Mouse (Mus musculus) heart, embryonic 14.5 days (tissue): ENCODE results near the gene Zfp609. TPM values are rescaled to one million over a fixed set of nuclear protein-coding genes. Genes with fewer than 3 reads are reported as not detected.
A peak's percentile ranks its signal among the peaks of the same experiment; 100 is the strongest.
"Not testable (repeated sequence)": the region's sequence is repeated elsewhere in the genome, so short reads cannot be mapped to it uniquely, and the experiment has no call there.

Source experiments
- ATAC-seq: fragments of 200-750 bp; cut with Nextera tagmentation; 2 replicates; pipeline ENCODE4 v1.8.0; 2017; ENCODE audit warnings: low read depth, moderate TSS enrichment; ENCODE audit not compliant: insufficient number of reproducible peaks, insufficient read depth, low FRiP score
- H3K27ac ChIP-seq, 2 experiments: fragments of 200-500 bp in 1 of 2; fragments of 300-500 bp in 1 of 2; sonication (generic) in 1 of 2; replicated peaks in 1 of 2; 2 replicates each; pipeline ENCODE4 v1.5.1; 2012 to 2014; ENCODE audit warnings: low read depth in 2 of 2, low read length in 2 of 2, control low read depth in 1 of 2, mild to moderate bottlenecking in 1 of 2, mixed read lengths in 1 of 2; ENCODE audit not compliant: control insufficient read depth in 1 of 2, insufficient read depth in 1 of 2
- H3K27me3 ChIP-seq: fragments of 300-500 bp; sonication (generic); 2 replicates; pipeline ENCODE4 v1.6.1; 2014; ENCODE audit warnings: mild to moderate bottlenecking, low read length, control low read depth; ENCODE audit not compliant: control insufficient read depth, insufficient read depth
- H3K36me3 ChIP-seq: fragments of 300-500 bp; sonication (generic); 2 replicates; pipeline ENCODE4 v1.6.1; 2014; ENCODE audit warnings: mild to moderate bottlenecking, control low read depth, low read length, mixed read lengths; ENCODE audit not compliant: control insufficient read depth, insufficient read depth
- H3K4me1 ChIP-seq, 2 experiments: fragments of 200-500 bp in 1 of 2; fragments of 300-500 bp in 1 of 2; sonication (generic) in 1 of 2; 2 replicates each; pipeline ENCODE4 v1.6.1; 2012 to 2014; ENCODE audit warnings: low read length in 2 of 2, control low read depth in 1 of 2, mixed read lengths in 1 of 2; ENCODE audit not compliant: control insufficient read depth in 2 of 2, insufficient read depth in 2 of 2
- H3K4me2 ChIP-seq: fragments of 300-500 bp; sonication (generic); 2 replicates; pipeline ENCODE4 v1.6.1; 2014; ENCODE audit warnings: mild to moderate bottlenecking, low read length
- H3K4me3 ChIP-seq, 2 experiments: fragments of 200-500 bp in 1 of 2; fragments of 300-500 bp in 1 of 2; sonication (generic) in 1 of 2; 2 replicates each; pipeline ENCODE4 v1.5.1; 2012 to 2014; ENCODE audit warnings: low read length in 2 of 2, mild to moderate bottlenecking in 2 of 2, control low read depth in 1 of 2, low read depth in 1 of 2, moderate library complexity in 1 of 2; ENCODE audit not compliant: control insufficient read depth in 1 of 2, insufficient read depth in 1 of 2
- H3K9ac ChIP-seq: fragments of 300-500 bp; sonication (generic); 2 replicates; pipeline ENCODE4 v1.6.1; 2014; ENCODE audit warnings: mild to moderate bottlenecking, low read length
- H3K9me3 ChIP-seq: fragments of 300-500 bp; sonication (generic); 2 replicates; pipeline ENCODE4 v1.6.1; 2016; ENCODE audit warnings: low read length, control low read depth; ENCODE audit not compliant: control insufficient read depth
- WGBS: fragments of 180-500 bp; shearing (Covaris S2); extraction: QIAGEN DNeasy Blood & Tissue Kit; methylation state at CpG from one replicate; pipeline ENCODE4 v1.1.7; 2014; 5-methylcytosine and 5-hydroxymethylcytosine counted together
- polyA plus RNA-seq: library from polyadenylated mRNA; unstranded; fragments of >200 nt; fragmentation: Nextera tagmentation; extraction: Ambion mirVana; gene quantifications from 2 replicates; pipeline ENCODE4 v1.2.1, GENCODE M21; 2014

The Zfp609 gene
- polyA plus RNA-seq, 1 experiment from 2014 or later, result 6.1 TPM

DNA sequence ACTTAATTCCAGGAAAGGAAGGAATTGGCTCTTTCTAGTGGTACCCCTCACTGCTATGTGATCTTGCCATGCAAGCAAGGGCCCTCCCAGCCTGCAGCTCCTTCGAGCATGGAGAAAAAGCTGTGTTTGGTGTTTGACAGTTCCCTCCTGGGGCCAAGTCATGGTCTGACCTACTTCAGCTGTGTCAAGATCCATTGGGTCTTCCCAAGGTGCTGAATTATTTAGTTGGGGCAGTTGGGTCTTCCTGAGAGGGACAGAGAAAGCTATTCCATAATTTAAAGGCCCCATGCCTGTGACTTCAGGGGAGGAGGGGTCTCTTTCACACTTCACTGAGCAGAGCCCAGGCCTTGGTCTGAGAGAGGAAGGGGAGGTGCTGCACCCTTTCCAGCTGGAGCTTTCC lies 165.9 kb downstream of the Zfp609 start:
- no peak overlapping the region for H3K4me3 ChIP-seq
- WGBS, result 79% methylated on average over 1 of the region's 1 CpGs
- no peaks in the 10 kb centered on the region for H3K27me3 ChIP-seq
- no peak for ATAC-seq
- no peaks in the 10 kb centered on the region for H3K9me3 ChIP-seq
- H3K36me3 ChIP-seq, result peaks cover 17% of the 10 kb centered on the region
- no peak overlapping the region for H3K27ac ChIP-seq
- H3K4me1 ChIP-seq, result peaks cover 0 to 10% of the 10 kb centered on the region in 2 experiments; a peak in 1 of 4 replicates
- H3K4me2 ChIP-seq, result no peak overlapping the region
- no peak overlapping the region for H3K9ac ChIP-seq

DNA sequence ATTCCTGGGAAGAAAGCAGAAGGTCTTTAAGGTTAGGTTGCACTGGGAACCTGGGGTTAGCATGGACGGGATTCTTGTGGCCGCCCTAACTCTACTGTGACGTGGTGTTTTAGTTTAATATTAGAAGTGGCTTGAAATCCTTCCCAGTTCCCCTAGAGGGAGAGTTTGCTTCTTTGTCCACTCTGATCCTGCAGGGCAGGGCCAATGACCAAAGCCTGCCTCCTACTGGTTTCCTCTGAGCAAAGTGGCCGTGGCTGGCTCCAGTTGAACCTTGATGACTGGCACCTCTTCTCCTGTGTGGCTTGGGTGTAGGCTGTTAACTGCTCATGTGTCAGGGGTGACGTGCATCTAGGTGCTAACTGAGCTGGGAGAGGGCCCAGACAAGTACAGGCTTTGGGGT lies 166.3 kb downstream of the Zfp609 start:
- no peak for ATAC-seq
- Histone ChIP-seq H3K4me2 (no peak overlapping the region), H3K36me3 (peaks cover 18% of the 10 kb centered on the region), H3K4me1 (0 out of 4 replicates have a peak, but pooled peaks cover 0 to 7% of the 10 kb centered on the region in 2 experiments), H3K9me3 (no peaks in the 10 kb centered on the region), H3K9ac (no peak overlapping the region), H3K4me3 (no peak overlapping the region), H3K27ac (no peak overlapping the region), H3K27me3 (no peaks in the 10 kb centered on the region)
- WGBS, result 55% methylated on average over 5 of the region's 5 CpGs

- H3K4me1 ChIP-seq, result peaks cover 5 to 9% of the 10 kb centered on the region in 2 experiments; a peak in 3 of 4 replicates
- no peak overlapping the region for H3K4me2 ChIP-seq
- H3K9me3 ChIP-seq, result no peaks in the 10 kb centered on the region
- peaks cover 21% of the 10 kb centered on the region for H3K36me3 ChIP-seq
- H3K9ac ChIP-seq, result no peak overlapping the region
- H3K27me3 ChIP-seq, result no peaks in the 10 kb centered on the region
- H3K4me3 ChIP-seq, result no peak overlapping the region
- WGBS, result 73% methylated on average over 3 of the region's 3 CpGs
- ATAC-seq, result no peak
- no peak overlapping the region for H3K27ac ChIP-seq
Measured at GRCm38 (mm10) chr9:65657218-65657617, 170.1 kb downstream of the Zfp609 start.

DNA sequence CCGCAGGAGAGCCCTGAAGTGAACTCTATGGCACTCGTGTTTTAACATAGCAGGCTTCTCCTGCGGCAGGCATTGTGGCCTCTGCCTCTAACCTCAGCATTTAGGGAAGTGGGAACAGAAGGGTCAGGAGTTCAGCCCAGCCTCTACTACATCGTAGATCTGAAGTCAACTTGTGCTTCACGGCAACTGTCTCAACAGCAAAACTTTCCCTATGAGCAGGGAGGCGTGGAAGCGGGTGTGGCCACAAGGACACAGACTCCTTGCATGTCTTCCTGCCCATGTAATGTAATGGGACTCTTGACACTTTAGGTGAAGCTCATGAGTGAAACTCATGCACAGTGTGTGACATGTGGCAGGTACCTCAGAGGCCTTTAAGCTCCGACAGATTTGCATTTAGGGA lies 171.8 kb downstream of the Zfp609 start:
- 78% methylated on average over 8 of the region's 8 CpGs for WGBS
- peaks cover 28% of the 10 kb centered on the region for H3K36me3 ChIP-seq
- H3K4me1 ChIP-seq, result peaks cover 6 to 13% of the 10 kb centered on the region in 2 experiments
- no peak overlapping the region for H3K4me2 ChIP-seq
- H3K27ac ChIP-seq, result no peak overlapping the region
- H3K4me3 ChIP-seq, result no peak overlapping the region
- no peak for ATAC-seq
- H3K9me3 ChIP-seq, result no peaks in the 10 kb centered on the region
- no peaks in the 10 kb centered on the region for H3K27me3 ChIP-seq
- H3K9ac ChIP-seq, result no peak overlapping the region

DNA sequence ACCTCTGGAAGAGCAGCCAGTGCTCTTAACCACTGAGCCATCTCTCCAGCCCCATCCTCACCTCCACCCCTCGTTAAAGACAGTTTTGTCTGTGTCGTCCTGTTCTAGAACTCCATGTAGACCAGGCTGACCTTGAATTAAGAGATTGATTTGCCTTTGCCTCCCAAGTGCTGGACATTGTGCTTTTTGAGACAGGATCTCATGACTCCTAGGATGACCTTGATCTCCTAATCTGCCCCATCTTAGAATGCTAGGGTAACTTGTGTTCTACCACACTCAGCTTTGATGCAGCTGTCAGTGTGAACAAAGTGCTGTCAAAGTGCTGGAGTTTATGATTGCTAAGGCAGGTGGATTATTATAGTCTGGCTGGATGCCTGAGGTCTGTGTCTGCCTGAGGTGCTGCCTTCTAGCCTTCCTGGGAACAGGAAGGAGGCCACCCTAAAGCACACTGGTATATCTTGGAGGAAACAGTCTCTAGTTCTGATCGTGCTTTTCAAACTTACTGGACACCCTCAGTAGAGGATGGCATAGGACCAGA lies 172.6 kb downstream of the Zfp609 start:
- no peaks in the 10 kb centered on the region for H3K27me3 ChIP-seq
- H3K9ac ChIP-seq, result no peak overlapping the region
- H3K9me3 ChIP-seq, result no peaks in the 10 kb centered on the region
- peak overlapping the region; percentile 4 to 14; a peak in 1 of 4 replicates for H3K27ac ChIP-seq
- peaks cover 14 to 19% of the 10 kb centered on the region in 2 experiments for H3K4me1 ChIP-seq
- no peak overlapping the region for H3K4me3 ChIP-seq
- 62% methylated on average over 3 of the region's 3 CpGs for WGBS
- no peak for ATAC-seq
- H3K36me3 ChIP-seq, result peaks cover 28% of the 10 kb centered on the region
- no peak overlapping the region for H3K4me2 ChIP-seq

GRCm38 (mm10) chr9:65653741-65654140 lies 173.6 kb downstream of the Zfp609 start:
- no peaks in the 10 kb centered on the region for H3K9me3 ChIP-seq
- H3K27me3 ChIP-seq, result no peaks in the 10 kb centered on the region
- no peak for ATAC-seq
- H3K27ac ChIP-seq, result no peak overlapping the region
- peaks cover 22 to 30% of the 10 kb centered on the region in 2 experiments for H3K4me1 ChIP-seq
- WGBS, result 87% methylated on average over 4 of the region's 4 CpGs
- no peak overlapping the region for H3K4me3 ChIP-seq
- no peak overlapping the region for H3K4me2 ChIP-seq
- no peak overlapping the region for H3K9ac ChIP-seq
- peaks cover 22% of the 10 kb centered on the region for H3K36me3 ChIP-seq

DNA sequence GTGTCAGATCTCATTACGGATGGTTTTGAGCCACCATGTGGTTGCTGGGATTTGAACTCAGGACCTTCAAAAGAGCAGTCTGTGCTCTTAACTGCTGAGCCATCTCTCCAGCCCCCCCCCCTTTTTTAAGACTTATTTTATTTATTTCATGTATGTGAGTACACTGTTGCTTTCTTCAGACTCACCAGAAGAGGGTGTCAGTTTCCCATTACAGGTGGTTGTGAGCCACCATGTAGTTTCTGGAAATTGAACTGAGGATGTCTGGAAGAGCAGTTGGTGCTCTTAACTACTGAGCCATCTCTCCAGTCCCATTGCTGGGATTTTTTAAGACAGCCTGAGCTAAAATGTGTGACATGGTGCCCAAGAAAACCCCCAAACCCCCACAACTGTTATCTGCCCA lies 175.4 kb downstream of the Zfp609 start:
- not testable (repeated sequence) for ATAC-seq, H3K4me2 ChIP-seq, H3K9ac ChIP-seq, H3K27ac ChIP-seq, H3K4me3 ChIP-seq, H3K27me3 ChIP-seq, H3K9me3 ChIP-seq
- Histone ChIP-seq H3K36me3 (peaks cover 18% of the 10 kb centered on the region), H3K4me1 (peaks cover 24 to 44% of the 10 kb centered on the region in 2 experiments)
- WGBS, result 92% methylated on average over 1 of the region's 1 CpGs

GRCm38 (mm10) chr9:65649997-65650396 lies 177.4 kb downstream of the Zfp609 start:
- H3K4me2 ChIP-seq, result no peak overlapping the region
- peaks cover 13% of the 10 kb centered on the region; the same call in 1 of the 2 replicates for H3K36me3 ChIP-seq
- 0 out of 2 replicates have a peak overlapping the region, but pooled peaks have one; percentile 10 for H3K9ac ChIP-seq
- no peak overlapping the region for H3K4me3 ChIP-seq
- peaks cover 38 to 61% of the 10 kb centered on the region in 2 experiments for H3K4me1 ChIP-seq
- H3K9me3 ChIP-seq, result no peaks in the 10 kb centered on the region
- 0% methylated on average over 1 of the region's 1 CpGs for WGBS
- H3K27me3 ChIP-seq, result no peaks in the 10 kb centered on the region
- no peak for ATAC-seq
- H3K27ac ChIP-seq, result peak overlapping the region; percentile 64 to 66
